Mouse (Mus musculus) cortical plate, adult 2 months (tissue): ENCODE data around the gene Defb23.

Experiments used
- CTCF ChIP-seq: fragments of 200-500 bp; IDR thresholded peaks from 2 replicates; pipeline ENCODE4 v1.5.1; 2011; ENCODE audit warnings: mild to moderate bottlenecking, control low read depth, low read length; ENCODE audit not compliant: insufficient read depth; ENCODE audit errors: extremely low read depth
- POLR2A ChIP-seq: fragments of 200-500 bp; IDR thresholded peaks from 2 replicates; pipeline ENCODE4 v1.6.1; 2011; ENCODE audit warnings: mild to moderate bottlenecking, low read length, control low read depth; ENCODE audit not compliant: insufficient read depth; ENCODE audit errors: extremely low read depth

- TF ChIP-seq CTCF (peak; percentile 65), POLR2A (no peak)
These were observed 14.2 kb downstream of the Defb23 start for GRCm38 (mm10) chr2:152450241-152450640.
